Mouse (Mus musculus) activated CD4-positive, CD25-positive, alpha-beta regulatory T cell, adult 4 months (primary cell): ENCODE data around the gene Tmem69. TPM values are rescaled to one million over a fixed set of nuclear protein-coding genes. Genes with fewer than 3 reads are reported as not detected.

Experiments used
- ATAC-seq: one replicate; pipeline ENCODE4 v1.8.0; 2017
- polyA plus RNA-seq, 2 experiments: library from polyadenylated mRNA; unstranded; fragments of 100-300 nt; shearing (Covaris generic); gene quantifications; one replicate each; pipeline ENCODE4 v1.2.1; 2017

Gene Tmem69
- 10 to 100 TPM; 25.7 to 29.7 TPM for polyA plus RNA-seq

- ATAC-seq: no peak
Measured at GRCm38 (mm10) chr4:116555413-116556300, at the start of gene Tmem69. Gene Tmem69 (minus strand): TSS chr4:116555936.

GRCm38 (mm10) chr4:116596978-116597881 lies 41.5 kb upstream of the Tmem69 start:
- peak; percentile 88 for ATAC-seq

DNA sequence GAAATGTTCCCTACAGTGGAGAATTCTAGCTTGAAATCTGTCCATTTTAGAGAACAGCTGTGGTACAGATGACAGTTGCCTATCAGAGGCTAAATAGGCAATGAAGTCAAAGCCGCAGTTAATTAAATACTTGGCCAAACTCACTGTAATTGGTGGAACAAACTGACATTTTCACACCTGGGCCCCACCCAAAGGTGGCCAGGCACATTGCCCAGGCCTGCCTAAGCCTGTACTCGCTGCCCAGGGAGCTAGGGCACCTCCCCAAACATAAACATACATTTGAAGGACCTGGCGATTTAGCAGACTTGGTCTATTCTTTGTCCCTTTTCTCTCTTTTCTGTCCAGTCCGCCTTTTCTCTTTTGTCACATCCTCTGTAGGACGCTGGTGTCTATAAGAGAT lies 40.6 kb upstream of the Tmem69 start, which contains the start of gene Ccdc17:
TSS of gene Ccdc17 (plus strand) at position 276 of the 400 bp plus-strand sequence.
- ATAC-seq: no peak

- ATAC-seq: no peak
Measured at GRCm38 (mm10) chr4:116595793-116596192, 40.1 kb upstream of the Tmem69 start.

- no peak for ATAC-seq
Measured at GRCm38 (mm10) chr4:116558151-116558882, 2.6 kb upstream of the Tmem69 start.

DNA sequence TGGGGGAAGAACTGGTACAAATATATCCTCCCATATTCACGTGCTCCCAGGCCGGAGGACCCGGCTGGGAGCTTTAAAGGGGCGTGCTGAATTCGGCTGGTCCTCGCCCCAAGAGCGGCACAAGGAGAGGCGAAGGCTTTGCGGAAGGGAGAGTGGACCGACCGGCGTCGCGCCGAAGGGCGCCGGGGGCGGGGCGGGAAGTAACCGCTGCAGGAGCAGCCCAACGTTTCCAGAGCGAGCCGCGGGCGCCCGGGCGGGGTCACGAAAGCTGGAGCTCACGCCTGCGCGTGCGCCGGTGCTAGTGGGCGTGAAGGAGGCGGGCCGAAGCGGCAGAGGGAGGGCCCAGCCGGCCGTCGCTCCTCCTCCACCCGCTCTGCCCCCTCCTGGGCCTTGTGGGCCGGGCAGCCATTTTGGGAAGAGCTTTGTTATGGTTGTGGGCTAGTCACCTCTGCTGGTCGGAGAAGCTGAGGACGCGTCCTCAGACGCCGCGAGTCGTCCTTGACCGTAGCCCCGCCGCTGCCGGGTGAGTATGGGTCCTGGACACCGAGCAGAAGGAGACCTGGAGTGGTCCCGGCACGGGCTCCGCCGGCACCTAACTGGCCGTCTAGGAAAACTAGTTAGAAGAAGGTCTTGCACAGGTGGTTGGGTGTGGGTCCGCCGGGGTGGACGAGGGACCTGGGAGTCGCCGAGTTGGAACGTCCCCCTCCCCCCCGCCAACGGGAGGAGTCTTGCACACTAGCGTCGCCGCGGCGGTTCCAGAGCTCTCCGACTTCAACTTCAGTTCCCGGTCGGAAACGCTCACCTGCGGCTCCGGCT lies 1.8 kb upstream of the Tmem69 start, which contains the start of gene Gpbp1l1:
TSS of gene Gpbp1l1 (plus strand) at position 353 of the 816 bp plus-strand sequence.
- ATAC-seq: peak; percentile 74

DNA sequence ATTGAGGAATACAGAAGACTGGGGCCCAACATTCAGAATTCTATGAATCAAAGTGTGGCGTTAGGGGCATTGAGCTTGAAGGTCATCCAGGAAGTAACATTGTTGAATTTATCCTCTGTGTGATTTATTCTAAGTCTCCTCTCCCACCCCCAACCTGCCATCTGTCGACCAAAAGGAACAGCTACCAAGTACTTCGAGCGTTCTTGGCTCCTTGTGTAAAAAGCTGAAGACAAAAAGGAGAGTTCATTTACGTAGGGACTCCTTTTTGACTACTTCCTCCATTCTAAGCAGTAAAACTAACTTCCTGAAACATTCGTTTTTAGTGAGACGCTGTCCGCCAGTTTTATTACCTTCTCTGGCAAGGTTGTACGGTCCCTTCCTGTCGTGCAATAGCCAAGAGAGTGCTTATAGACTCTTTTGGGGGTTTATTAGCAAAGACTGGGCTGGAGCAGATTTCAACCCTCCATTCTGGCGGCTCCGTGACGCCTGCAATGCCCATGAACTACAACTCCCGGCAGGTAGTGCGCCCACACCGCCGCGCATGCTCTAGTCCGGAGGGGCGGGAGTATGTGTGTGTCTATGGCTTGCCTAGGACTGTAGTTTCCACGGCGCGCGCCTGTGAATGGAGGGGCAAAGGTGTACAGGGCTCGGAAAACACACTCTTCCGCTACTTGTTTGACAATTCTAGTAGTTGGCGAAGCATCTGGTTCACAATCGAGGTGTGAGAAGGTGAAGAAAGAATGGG lies 997 bp upstream of the Tmem69 start:
- peak; percentile 84 for ATAC-seq

- ATAC-seq: no peak
Measured at GRCm38 (mm10) chr4:116553035-116553434, 2.7 kb downstream of the Tmem69 start.

DNA sequence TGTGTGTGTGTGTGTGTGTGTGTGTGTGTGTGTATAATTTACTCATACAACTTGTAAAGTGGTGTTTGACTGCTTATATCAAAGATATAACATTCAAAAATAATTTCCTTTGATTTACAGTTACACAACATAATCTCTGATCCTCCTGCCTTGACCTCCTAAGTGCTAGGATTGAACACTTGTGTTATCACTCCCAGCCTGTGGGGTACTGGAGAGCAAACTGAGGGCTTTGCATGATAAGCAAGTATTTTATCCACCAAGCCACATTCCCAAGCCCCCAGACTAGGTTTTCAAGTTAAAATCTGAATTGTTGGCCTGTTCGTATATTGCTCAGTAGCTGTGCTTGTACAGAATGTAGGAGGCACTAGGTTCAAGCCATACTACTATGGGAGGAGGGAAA lies 5.3 kb downstream of the Tmem69 start:
- ATAC-seq: no peak

DNA sequence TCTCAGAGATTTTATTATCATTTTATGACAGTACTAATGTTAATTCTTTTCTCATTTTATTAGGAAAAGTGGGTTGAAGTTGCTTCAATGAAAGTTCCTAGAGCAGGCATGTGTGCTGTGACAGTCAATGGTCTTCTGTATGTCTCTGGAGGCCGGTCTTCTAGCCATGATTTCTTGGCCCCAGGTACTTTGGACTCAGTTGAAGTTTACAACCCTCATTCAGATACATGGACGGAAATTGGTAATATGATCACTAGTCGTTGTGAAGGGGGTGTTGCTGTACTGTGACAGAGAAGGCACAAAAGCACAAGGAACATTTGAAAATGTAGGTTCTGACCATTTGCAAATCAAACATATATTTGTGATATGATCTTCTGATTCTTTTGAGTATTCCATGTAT lies 18.0 kb downstream of the Tmem69 start:
- no peak for ATAC-seq

DNA sequence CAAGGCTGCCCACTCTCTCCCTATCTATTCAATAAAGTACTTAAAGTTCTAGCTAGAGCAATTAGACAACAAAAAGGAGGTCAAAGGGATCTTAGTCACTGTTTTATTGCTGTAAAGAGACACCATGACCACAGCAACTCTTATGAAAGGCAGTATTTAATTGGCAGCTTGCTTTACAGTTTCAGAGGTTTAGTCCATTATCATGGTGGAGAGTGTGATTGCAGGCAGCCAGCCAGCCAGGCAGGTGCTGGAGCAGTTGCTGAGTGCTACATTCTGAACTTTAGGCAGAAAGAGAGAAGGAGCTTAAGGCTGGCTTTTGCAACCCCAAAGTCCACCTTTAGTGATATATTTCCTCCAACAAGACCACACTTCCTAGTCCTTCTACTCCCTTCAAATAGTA lies 19.4 kb downstream of the Tmem69 start:
- no peak for ATAC-seq

GRCm38 (mm10) chr4:116531109-116531508 lies 24.6 kb downstream of the Tmem69 start:
- no peak for ATAC-seq

GRCm38 (mm10) chr4:116507425-116508218 lies 48.1 kb downstream of the Tmem69 start, which contains the start of gene Ipp:
Gene Ipp (plus strand): TSS chr4:116507549.
- peak; percentile 96 for ATAC-seq

DNA sequence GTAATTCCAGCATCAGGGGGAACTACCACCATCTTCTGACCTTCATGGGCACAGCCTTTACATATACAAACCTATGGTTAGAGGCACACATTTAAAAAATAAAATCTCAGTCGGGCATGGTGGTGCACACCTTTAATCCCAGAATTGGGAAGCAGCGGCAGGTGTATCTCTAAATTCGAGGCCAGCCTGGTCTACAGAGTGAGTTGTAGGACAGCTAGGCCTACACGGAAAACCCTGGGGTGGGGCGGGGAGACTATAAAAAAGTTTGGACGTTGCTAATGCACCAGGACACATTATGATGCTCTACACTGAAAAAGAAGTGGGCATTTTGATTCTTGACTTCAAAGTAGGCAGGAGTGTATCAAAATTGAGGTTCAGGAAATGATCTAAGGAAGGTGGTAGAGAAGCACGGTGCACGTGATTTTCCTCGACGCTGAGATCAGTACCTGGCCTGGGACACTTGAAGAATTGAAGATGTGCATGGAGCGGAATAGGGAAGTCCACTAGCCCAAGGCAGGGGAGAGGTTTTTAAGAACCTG lies 48.8 kb downstream of the Tmem69 start:
- peak; percentile 57 for ATAC-seq

Other genes with a start within 250 kb of the Tmem69 start
- 1 to 10 TPM; 5.2 to 5.8 TPM for gene Mast2, start 91.8 kb downstream of the Tmem69 start, polyA plus RNA-seq
- gene Ipp, start 48.4 kb downstream of the Tmem69 start, polyA plus RNA-seq: 10 to 100 TPM in 1 of 2 experiments, 1 to 10 TPM in 1; 9.9 to 16.2 TPM
- gene Gpbp1l1, start 1.7 kb upstream of the Tmem69 start, polyA plus RNA-seq: 100 to 1,000 TPM in 1 of 2 experiments, 10 to 100 TPM in 1; 88.7 to 103 TPM
- 10 to 100 TPM in 1 of 2 experiments, 1 to 10 TPM in 1; 9.2 to 15.3 TPM for gene Ccdc17, start 40.7 kb upstream of the Tmem69 start, polyA plus RNA-seq
- 10 to 100 TPM; 62.2 to 66.1 TPM for gene Nasp, start 72.0 kb upstream of the Tmem69 start, polyA plus RNA-seq
- 100 to 1,000 TPM; 314 to 333 TPM for gene Akr1a1, start 95.7 kb upstream of the Tmem69 start, polyA plus RNA-seq
- gene Prdx1, start 129.6 kb upstream of the Tmem69 start, polyA plus RNA-seq: 100 to 1,000 TPM; 840 to 842 TPM
- 1 to 10 TPM; 3.9 to 4.9 TPM for gene Mmachc, start 152.5 kb upstream of the Tmem69 start, polyA plus RNA-seq
- gene Ccdc163, start 152.6 kb upstream of the Tmem69 start, polyA plus RNA-seq: 10 to 100 TPM; 33.7 to 39.5 TPM
- gene Tesk2, start 165.0 kb upstream of the Tmem69 start, polyA plus RNA-seq: 1 to 10 TPM; 3.8 to 5.4 TPM